Mouse (Mus musculus) CH12.LX (cell line): ENCODE data around the gene Ttc4. TPM values are rescaled to one million over a fixed set of nuclear protein-coding genes. Genes with fewer than 3 reads are reported as not detected.
A peak's percentile ranks its signal among the peaks of the same experiment; 100 is the strongest.

Experiments
- DNase-seq: peaks from one replicate; pipeline ENCODE4 v3.0.0-alpha.2; 2013; ENCODE audit errors: extremely low read depth
- H3K27ac ChIP-seq: 2 replicates; pipeline ENCODE4 v1.5.1; 2012; ENCODE audit warnings: low read depth, mild to moderate bottlenecking, control low read depth, moderate library complexity; ENCODE audit not compliant: insufficient read depth
- H3K27me3 ChIP-seq: replicated peaks from 2 replicates; pipeline ENCODE3; 2012; ENCODE audit warnings: inconsistent platforms
- H3K36me3 ChIP-seq, 2 experiments: replicated peaks in 1 of 2; 2 replicates each; pipeline versions ENCODE3 to v1.6.1; 2012; ENCODE audit warnings: inconsistent platforms in 1 of 2, low read length in 1 of 2, mild to moderate bottlenecking in 1 of 2, mixed read lengths in 1 of 2, moderate library complexity in 1 of 2; ENCODE audit not compliant: control insufficient read depth in 1 of 2, insufficient read depth in 1 of 2
- H3K4me1 ChIP-seq, 2 experiments: 2 replicates each; pipeline ENCODE4 v1.6.1; 2012; ENCODE audit warnings: inconsistent platforms in 1 of 2, moderate library complexity in 1 of 2; ENCODE audit not compliant: insufficient read depth in 2 of 2, control insufficient read depth in 1 of 2
- H3K4me2 ChIP-seq: 2 replicates; pipeline ENCODE4 v1.6.1; 2012; ENCODE audit warnings: low read depth, mild to moderate bottlenecking, control low read depth; ENCODE audit not compliant: poor library complexity, insufficient read depth, severe bottlenecking
- H3K4me3 ChIP-seq, 3 experiments: fragments of 150-350 bp in 1 of 3; sonication (generic) in 1 of 3; replicated peaks in 1 of 3; 2 replicates each; pipeline versions ENCODE3 to v1.5.1; 2011 to 2012; ENCODE audit warnings: low read depth in 2 of 3, low read length in 2 of 3, mild to moderate bottlenecking in 2 of 3, moderate library complexity in 2 of 3, control low read depth in 1 of 3, improper control_type of control experiment in 1 of 3, inconsistent platforms in 1 of 3, mixed read lengths in 1 of 3; ENCODE audit not compliant: poor library complexity in 1 of 3
- H3K79me2 ChIP-seq: replicated peaks from 2 replicates; pipeline ENCODE4 v1.6.1; 2012; ENCODE audit warnings: mild to moderate bottlenecking, moderate library complexity; ENCODE audit not compliant: control insufficient read depth, poor library complexity, insufficient read depth, severe bottlenecking; ENCODE audit errors: extremely low read depth
- H3K9ac ChIP-seq: 2 replicates; pipeline ENCODE4 v1.6.1; 2012; ENCODE audit warnings: low read depth, mild to moderate bottlenecking, control low read depth, moderate library complexity; ENCODE audit not compliant: insufficient read depth
- H3K9me3 ChIP-seq: replicated peaks from 2 replicates; pipeline ENCODE3; 2012; ENCODE audit warnings: low read length, inconsistent platforms, mixed read lengths
- BHLHE40 ChIP-seq: IDR thresholded peaks from 2 replicates; pipeline ENCODE4 v1.6.1; 2011; ENCODE audit warnings: mild to moderate bottlenecking, low read depth, low read length, improper control_type of control experiment
- CHD1 ChIP-seq: IDR thresholded peaks from 2 replicates; pipeline ENCODE4 v1.6.1; 2012; ENCODE audit warnings: low read depth, low read length, improper control_type of control experiment, inconsistent platforms
- CHD2 ChIP-seq: IDR thresholded peaks from 2 replicates; pipeline ENCODE4 v1.6.1; 2011; ENCODE audit warnings: low read length, improper control_type of control experiment
- CTCF ChIP-seq, 2 experiments: IDR thresholded peaks in 1 of 2; conservative IDR thresholded peaks in 1 of 2; 2 replicates each; pipeline ENCODE4 v1.5.1; 2011 to 2012; ENCODE audit warnings: low read depth in 2 of 2, low read length in 2 of 2, improper control_type of control experiment in 1 of 2, inconsistent platforms in 1 of 2, mild to moderate bottlenecking in 1 of 2, moderate library complexity in 1 of 2
- E2F4 ChIP-seq: IDR thresholded peaks from 2 replicates; pipeline ENCODE4 v1.6.1; 2011; ENCODE audit warnings: low read depth, low read length, improper control_type of control experiment; ENCODE audit not compliant: insufficient replicate concordance
- ELF1 ChIP-seq: IDR thresholded peaks from 2 replicates; pipeline ENCODE4 v1.6.1; 2014; ENCODE audit warnings: low read depth, mild to moderate bottlenecking, inconsistent platforms, low read length, improper control_type of control experiment
- EP300 ChIP-seq: IDR thresholded peaks from 2 replicates; pipeline ENCODE4 v1.6.1; 2011; ENCODE audit warnings: low read length, improper control_type of control experiment
- ETS1 ChIP-seq: conservative IDR thresholded peaks from 2 replicates; pipeline ENCODE4 v1.6.1; 2012; ENCODE audit warnings: low read depth, mild to moderate bottlenecking, inconsistent platforms, low read length, improper control_type of control experiment, moderate library complexity
- GABPA ChIP-seq: IDR thresholded peaks from 2 replicates; pipeline ENCODE4 v1.6.1; 2012; ENCODE audit warnings: low read depth, low read length, improper control_type of control experiment, inconsistent platforms; ENCODE audit not compliant: insufficient replicate concordance
- HCFC1 ChIP-seq: IDR thresholded peaks from 2 replicates; pipeline ENCODE4 v1.6.1; 2012; ENCODE audit warnings: low read depth, mild to moderate bottlenecking, inconsistent platforms, low read length, improper control_type of control experiment
- IRF4 ChIP-seq: IDR thresholded peaks from 2 replicates; pipeline ENCODE4 v1.6.1; 2014; ENCODE audit warnings: low read depth, mild to moderate bottlenecking, inconsistent platforms, low read length, improper control_type of control experiment
- JUN ChIP-seq: IDR thresholded peaks from 2 replicates; pipeline ENCODE4 v1.6.1; 2011; ENCODE audit warnings: low read depth, mild to moderate bottlenecking, low read length, improper control_type of control experiment, moderate library complexity; ENCODE audit not compliant: insufficient read depth
- JUND ChIP-seq: conservative IDR thresholded peaks from 2 replicates; pipeline ENCODE4 v1.6.1; 2011; ENCODE audit warnings: low read depth, low read length, improper control_type of control experiment
- KAT2A ChIP-seq: IDR thresholded peaks from 2 replicates; pipeline ENCODE4 v1.6.1; 2012; ENCODE audit warnings: low read length, improper control_type of control experiment, inconsistent platforms; ENCODE audit not compliant: insufficient replicate concordance
- MAFK ChIP-seq: IDR thresholded peaks from 2 replicates; pipeline ENCODE4 v1.6.1; 2011; ENCODE audit warnings: low read length, improper control_type of control experiment; ENCODE audit not compliant: insufficient replicate concordance
- MAX ChIP-seq: IDR thresholded peaks from 2 replicates; pipeline ENCODE4 v1.6.1; 2011; ENCODE audit warnings: low read length, improper control_type of control experiment
- MAZ ChIP-seq: IDR thresholded peaks from 2 replicates; pipeline ENCODE4 v1.6.1; 2012; ENCODE audit warnings: low read depth, mild to moderate bottlenecking, inconsistent platforms, low read length, improper control_type of control experiment, moderate library complexity
- MEF2A ChIP-seq: IDR thresholded peaks from 2 replicates; pipeline ENCODE4 v1.6.1; 2014; ENCODE audit warnings: low read depth, mild to moderate bottlenecking, inconsistent platforms, low read length, improper control_type of control experiment, borderline replicate concordance
- MXI1 ChIP-seq: IDR thresholded peaks from 2 replicates; pipeline ENCODE4 v1.6.1; 2011; ENCODE audit warnings: mild to moderate bottlenecking, low read depth, low read length, improper control_type of control experiment
- MYC ChIP-seq: IDR thresholded peaks from 2 replicates; pipeline ENCODE4 v1.6.1; 2011; ENCODE audit warnings: low read depth, mild to moderate bottlenecking, improper control_type of control experiment, low read length
- NELFE ChIP-seq: IDR thresholded peaks from 2 replicates; pipeline ENCODE4 v1.6.1; 2011; ENCODE audit warnings: low read depth, low read length, improper control_type of control experiment
- NRF1 ChIP-seq: IDR thresholded peaks from 2 replicates; pipeline ENCODE4 v1.6.1; 2014; ENCODE audit warnings: low read depth, mild to moderate bottlenecking, inconsistent platforms, low read length, improper control_type of control experiment, moderate library complexity
- PAX5 ChIP-seq: IDR thresholded peaks from 2 replicates; pipeline ENCODE4 v1.6.1; 2012; ENCODE audit warnings: low read length, inconsistent platforms, mixed read lengths
- POLR2A ChIP-seq: IDR thresholded peaks from 2 replicates; pipeline ENCODE4 v1.6.1; 2011; ENCODE audit warnings: low read depth, mild to moderate bottlenecking, improper control_type of control experiment, low read length
- POLR2AphosphoS2 ChIP-seq: IDR thresholded peaks from 2 replicates; pipeline ENCODE4 v1.6.1; 2011; ENCODE audit warnings: low read depth, low read length, improper control_type of control experiment
- RAD21 ChIP-seq: IDR thresholded peaks from 2 replicates; pipeline ENCODE4 v1.6.1; 2011; ENCODE audit warnings: low read depth, mild to moderate bottlenecking, low read length, improper control_type of control experiment, moderate library complexity
- RCOR1 ChIP-seq: conservative IDR thresholded peaks from 2 replicates; pipeline ENCODE4 v1.6.1; 2012; ENCODE audit warnings: low read depth, mild to moderate bottlenecking, inconsistent platforms, low read length, improper control_type of control experiment
- SIN3A ChIP-seq: IDR thresholded peaks from 2 replicates; pipeline ENCODE4 v1.6.1; 2012; ENCODE audit warnings: low read length, improper control_type of control experiment, inconsistent platforms
- SMC3 ChIP-seq: IDR thresholded peaks from 2 replicates; pipeline ENCODE4 v1.6.1; 2011; ENCODE audit warnings: low read depth, low read length, improper control_type of control experiment
- TBP ChIP-seq: conservative IDR thresholded peaks from 2 replicates; pipeline ENCODE4 v1.6.1; 2011; ENCODE audit warnings: low read depth, low read length, improper control_type of control experiment
- TCF12 ChIP-seq: IDR thresholded peaks from 2 replicates; pipeline ENCODE4 v1.6.1; 2014; ENCODE audit warnings: low read depth, mild to moderate bottlenecking, inconsistent platforms, low read length, improper control_type of control experiment
- UBTF ChIP-seq: IDR thresholded peaks from 2 replicates; pipeline ENCODE4 v1.6.1; 2012; ENCODE audit warnings: low read depth, mild to moderate bottlenecking, inconsistent platforms, low read length, improper control_type of control experiment, moderate library complexity
- USF1 ChIP-seq: IDR thresholded peaks from 2 replicates; pipeline ENCODE4 v1.6.1; 2014; ENCODE audit warnings: low read depth, mild to moderate bottlenecking, inconsistent platforms, low read length, improper control_type of control experiment
- USF2 ChIP-seq: conservative IDR thresholded peaks from 2 replicates; pipeline ENCODE4 v1.6.1; 2011; ENCODE audit warnings: low read depth, low read length, improper control_type of control experiment
- ZC3H11A ChIP-seq: IDR thresholded peaks from 2 replicates; pipeline ENCODE4 v1.6.1; 2012; ENCODE audit warnings: low read depth, mild to moderate bottlenecking, inconsistent platforms, low read length, improper control_type of control experiment
- ZKSCAN1 ChIP-seq: IDR thresholded peaks from 2 replicates; pipeline ENCODE4 v1.6.1; 2012; ENCODE audit warnings: low read depth, inconsistent platforms, low read length, improper control_type of control experiment, borderline replicate concordance
- ZMIZ1 ChIP-seq: IDR thresholded peaks from 2 replicates; pipeline ENCODE4 v1.6.1; 2012; ENCODE audit warnings: low read depth, mild to moderate bottlenecking, inconsistent platforms, low read length, improper control_type of control experiment
- ZNF384 ChIP-seq: IDR thresholded peaks from 2 replicates; pipeline ENCODE4 v1.6.1; 2012; ENCODE audit warnings: low read depth, low read length, improper control_type of control experiment, inconsistent platforms
- dilution Hi-C: fragments of 300-500 bp; cut with MboI; formaldehyde crosslinking; loops from 2 replicates; pipeline ENCODE4 v1.14.3; 2020; ENCODE audit warnings: low sequenced_read_pairs; ENCODE audit not compliant: extremely low pct_unique_long_range_greater_than_20kb, extremely low pct_ligation_motif_present
- in situ Hi-C: fragments of 300-500 bp; cut with MboI; formaldehyde crosslinking; loops from 3 replicates; pipeline ENCODE4 v1.14.3; 2019; ENCODE audit warnings: low sequenced_read_pairs, low pct_ligation_motif_present, low pct_unique_long_range_greater_than_20kb, mixed read lengths
- polyA plus RNA-seq: library from polyadenylated mRNA; unstranded; fragments of >175 nt; gene quantifications from 2 replicates; pipeline ENCODE4 v1.2.1, GENCODE M21; 2012; ENCODE audit warnings: low read depth; ENCODE audit not compliant: insufficient read length
- total RNA-seq, 2 experiments: library from RNA; depleted of rRNA; stranded (reverse); fragments of 300-350 nt in 1 of 2; fragments of >200 nt in 1 of 2; gene quantifications; 2 replicates each; pipeline ENCODE4 v1.2.3; 2012 to 2014

Gene Ttc4
- total RNA-seq (2012; rRNA removed) (47.8 and 51.3 TPM in 2 replicates), total RNA-seq (2014; rRNA removed) (61.8 and 66.3 TPM in 2 replicates), polyA plus RNA-seq (50.2 and 50.9 TPM in 2 replicates)

DNA sequence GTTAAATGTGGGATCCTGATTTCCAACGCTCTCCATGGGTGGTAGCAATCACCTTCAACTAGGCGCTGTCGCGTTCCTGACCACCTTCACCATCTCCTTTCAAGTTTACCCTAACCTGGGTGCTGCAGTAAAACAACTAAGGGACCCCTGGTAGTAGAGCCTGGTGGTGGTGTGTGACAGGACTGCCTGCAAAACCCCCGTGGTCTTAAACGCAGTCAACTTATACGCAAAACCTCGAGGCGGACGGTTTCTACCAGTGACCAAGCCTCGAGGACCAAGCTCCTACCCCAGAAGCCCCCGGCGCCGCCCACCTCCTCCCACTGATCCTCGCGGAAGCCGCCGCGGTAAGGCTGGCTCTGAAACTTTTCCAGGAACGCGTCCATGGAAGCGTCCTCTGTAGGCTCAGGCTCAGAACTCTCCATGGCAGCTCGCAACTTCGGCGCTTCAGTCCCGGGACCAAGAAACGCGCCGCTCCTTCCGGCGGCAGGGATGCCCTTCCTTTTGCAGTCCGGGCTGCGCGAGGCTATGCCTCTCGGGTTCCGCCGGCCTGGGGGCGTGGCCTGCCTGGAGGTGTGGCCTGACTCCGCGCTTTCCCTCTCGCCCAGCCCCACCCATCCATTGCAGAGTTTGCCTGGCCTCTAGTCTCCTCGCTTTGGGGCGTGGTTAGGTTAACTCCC, at the start of gene Ttc4:
Gene Ttc4 (minus strand): TSS at position 503 of the 677 bp plus-strand sequence.
- peaks cover 6 to 38% of the 10 kb centered on the region in 2 experiments for H3K4me1 ChIP-seq
- no peak within 1 kb of the TSS for H3K27ac ChIP-seq
- H3K4me2 ChIP-seq: peak within 1 kb of the TSS; percentile 90
- peak; percentile 95 for DNase-seq
- peaks cover 8% of the 10 kb centered on the region for H3K79me2 ChIP-seq
- H3K27me3 ChIP-seq: peaks cover 19% of the 10 kb centered on the region
- TF ChIP-seq ZC3H11A (no peak), ZMIZ1 (no peak; the same call in 1 of the 2 replicates), CTCF (conservative IDR thresholded peaks at IDR 0.05 in 1 of 2, IDR thresholded peaks at IDR 0.05 in 1 of 2; ENCODE audit: low read depth in 2 of 2, low read length in 2 of 2) (no peak), MAX (peak; percentile 44; the same call in 1 of the 2 replicates), NRF1 (peak; percentile 58), ETS1 (no peak), BHLHE40 (no peak), UBTF (no peak; the same call in 1 of the 2 replicates), TCF12 (peak; percentile 92), HCFC1 (peak; percentile 98), POLR2AphosphoS2 (peak; percentile 48; the same call in 1 of the 2 replicates), MYC (peak; percentile 24; the same call in 1 of the 2 replicates), EP300 (no peak), IRF4 (peak; percentile 75), ZKSCAN1 (no peak), PAX5 (no peak), SMC3 (no peak), RAD21 (no peak), USF2 (no peak), ZNF384 (no peak), SIN3A (peak; percentile 91), E2F4 (no peak), KAT2A (peak; percentile 82; the same call in 1 of the 2 replicates), CHD1 (no peak), RCOR1 (no peak), POLR2A (peak; percentile 92), MAFK (no peak), ELF1 (peak; percentile 76), CHD2 (no peak), GABPA (no peak; the same call in 1 of the 2 replicates), JUND (no peak), USF1 (no peak), MEF2A (peak; percentile 75), TBP (peak; percentile 73; the same call in 1 of the 2 replicates), MXI1 (peak; percentile 78; the same call in 1 of the 2 replicates), JUN (no peak), NELFE (peak; percentile 83), MAZ (peak; percentile 86; the same call in 1 of the 2 replicates)
- TF ChIP-seq, all 38 proteins: peak for 16
- H3K9ac ChIP-seq: peak within 1 kb of the TSS; percentile 93
- dilution Hi-C loops (no loop called here), in situ Hi-C loops (no loop called here)
- H3K4me3 ChIP-seq: peak within 1 kb of the TSS; percentile 88 to 99 (median 96)
- H3K36me3 ChIP-seq: peaks cover 29 to 38% of the 10 kb centered on the region in 2 experiments
- no peaks in the 10 kb centered on the region for H3K9me3 ChIP-seq
